Mouse (Mus musculus) small intestine, adult 2 months (tissue): ENCODE measurements at regions not wholly inside any gene's neighbourhood (a gene's known extent, or its start where the extent isn't known, plus 50 kb on each side); places are given as distances from the start of the nearest gene placed in this dataset.

ENCODE experiments used
- H3K27ac ChIP-seq: fragments of 200-500 bp; 2 replicates; pipeline ENCODE4 v1.5.1; 2012; ENCODE audit warnings: low read depth, low read length, control low read depth, inconsistent platforms; ENCODE audit not compliant: insufficient read depth
- H3K27me3 ChIP-seq: fragments of 200-500 bp; 2 replicates; pipeline ENCODE4 v1.6.1; 2012; ENCODE audit warnings: mild to moderate bottlenecking, moderate library complexity, low read length, inconsistent platforms; ENCODE audit not compliant: control insufficient read depth, insufficient read depth
- H3K36me3 ChIP-seq: fragments of 200-500 bp; 2 replicates; pipeline ENCODE4 v1.6.1; 2012; ENCODE audit warnings: mild to moderate bottlenecking, low read length, control low read depth, inconsistent platforms; ENCODE audit not compliant: control insufficient read depth, insufficient read depth
- H3K4me1 ChIP-seq: fragments of 200-500 bp; 2 replicates; pipeline ENCODE4 v1.6.1; 2012; ENCODE audit warnings: low read length, inconsistent platforms, mixed read lengths; ENCODE audit not compliant: control insufficient read depth, insufficient read depth, insufficient read length
- H3K4me3 ChIP-seq: fragments of 200-500 bp; 2 replicates; pipeline ENCODE4 v1.5.1; 2012; ENCODE audit warnings: low read depth, mild to moderate bottlenecking, control low read depth, inconsistent platforms, low read length, moderate library complexity
- CTCF ChIP-seq: fragments of 200-500 bp; IDR thresholded peaks from 2 replicates; pipeline ENCODE4 v1.5.1; 2012; ENCODE audit warnings: low read depth, mild to moderate bottlenecking, control low read depth, inconsistent platforms, low read length, moderate library complexity, mixed read lengths; ENCODE audit not compliant: insufficient replicate concordance, insufficient read length; ENCODE audit errors: extremely low read depth
- POLR2A ChIP-seq: fragments of 200-500 bp; IDR thresholded peaks from 2 replicates; pipeline ENCODE4 v1.6.1; 2012; ENCODE audit warnings: low read depth, mild to moderate bottlenecking, control low read depth, inconsistent platforms, low read length, moderate library complexity
- WGBS: fragments of 180-500 bp; shearing (Covaris S2); methylation state at CpG from one replicate; pipeline ENCODE4 v1.1.7; 2018; 5-methylcytosine and 5-hydroxymethylcytosine counted together

DNA sequence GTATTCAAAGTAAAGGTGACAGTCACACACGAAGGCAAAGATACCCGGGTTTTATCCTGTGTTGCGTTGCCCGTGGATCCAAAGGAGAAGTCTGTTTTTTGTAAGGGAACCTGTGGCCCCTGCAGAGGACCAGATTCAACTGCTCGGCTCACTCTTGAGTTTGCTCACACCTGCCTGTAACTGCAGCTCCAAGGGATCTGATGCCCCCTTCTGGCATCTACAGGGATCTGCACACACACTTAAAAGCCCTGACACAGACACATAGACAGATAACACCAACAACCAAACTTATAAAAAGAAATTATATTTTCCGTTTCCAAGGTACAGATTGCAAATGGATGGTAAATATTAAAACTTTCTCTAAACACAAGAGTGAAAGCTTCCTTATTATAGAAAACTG is 223.3 kb upstream of the 1700056E22Rik start:
- no peaks in the 10 kb centered on the region for H3K36me3 ChIP-seq
- WGBS, result 91% methylated on average over 6 of the region's 6 CpGs

DNA sequence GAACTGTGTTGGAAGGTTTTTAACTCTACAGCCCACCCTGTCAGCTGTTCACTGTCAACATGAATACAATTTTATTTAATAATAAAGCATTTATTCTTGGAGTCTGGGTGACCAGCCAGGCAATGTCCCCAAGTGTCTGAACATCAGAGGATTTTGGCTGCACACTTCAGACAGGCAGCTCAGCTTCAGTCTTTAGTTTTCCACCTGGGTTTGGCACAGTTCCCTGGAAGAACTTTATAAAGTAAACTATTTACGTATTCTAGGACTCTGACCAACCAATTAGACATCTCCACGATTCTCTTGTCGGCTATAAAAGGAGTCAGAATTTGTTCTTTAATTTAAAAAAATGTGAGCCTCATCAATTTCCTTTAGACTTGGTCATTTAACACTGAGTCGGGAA is 220.8 kb upstream of the 1700056E22Rik start:
- Histone ChIP-seq H3K36me3 (no peaks in the 10 kb centered on the region), H3K27me3 (no peaks in the 10 kb centered on the region), H3K4me1 (no peaks in the 10 kb centered on the region), H3K4me3 (no peak overlapping the region), H3K27ac (no peak overlapping the region)
- WGBS, result 72% methylated on average over 4 of the region's 4 CpGs
- TF ChIP-seq CTCF, result no peak
- no peak for TF ChIP-seq POLR2A

More for the DNA sequence above, 223.3 kb upstream of the 1700056E22Rik start:
- Histone ChIP-seq H3K4me3 (no peak overlapping the region), H3K27ac (no peak overlapping the region), H3K4me1 (no peaks in the 10 kb centered on the region), H3K27me3 (no peaks in the 10 kb centered on the region)
- TF ChIP-seq CTCF (no peak), POLR2A (no peak)

DNA sequence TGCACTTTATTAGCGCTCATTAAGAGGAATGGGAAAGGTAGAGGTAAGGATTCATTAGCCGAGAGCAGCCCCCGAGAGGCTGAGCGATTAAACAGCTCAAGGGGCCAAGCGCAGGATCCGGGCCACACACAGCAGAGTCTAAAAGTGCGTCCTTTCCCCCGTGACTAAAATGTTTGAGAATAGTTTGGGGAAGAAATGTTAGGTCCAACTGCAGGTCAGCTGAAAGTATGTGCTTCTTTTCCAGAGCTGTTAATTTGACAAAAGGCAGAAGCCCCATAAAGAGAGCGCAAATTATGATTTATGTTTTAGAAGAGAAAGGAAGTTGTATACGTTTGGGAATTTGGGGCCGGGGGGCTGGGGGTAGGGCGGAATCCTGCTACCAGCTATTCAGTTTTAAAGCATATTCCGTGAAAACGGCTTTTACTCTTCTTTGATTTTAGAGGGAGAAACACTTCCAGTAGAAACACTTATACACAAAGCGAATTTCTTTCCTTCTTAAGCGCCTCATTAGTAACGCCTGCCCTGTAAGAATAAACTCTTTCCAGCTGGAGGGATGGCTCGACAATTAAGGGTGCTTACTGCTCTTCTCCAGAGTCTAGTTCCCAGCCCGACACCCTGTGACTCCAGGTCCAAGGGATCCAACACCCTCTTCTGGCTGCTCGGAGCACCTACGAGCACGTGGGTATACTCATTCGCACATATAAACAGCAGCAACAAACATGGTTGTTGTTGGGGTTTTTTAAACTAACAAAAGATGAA is 210.8 kb upstream of the 1700056E22Rik start:
- WGBS, result 74% methylated on average over 23 of the region's 23 CpGs
- Histone ChIP-seq H3K36me3 (no peaks in the 10 kb centered on the region), H3K27me3 (no peaks in the 10 kb centered on the region), H3K4me3 (no peak overlapping the region), H3K27ac (no peak overlapping the region), H3K4me1 (no peaks in the 10 kb centered on the region)
- TF ChIP-seq CTCF, result no peak
- TF ChIP-seq POLR2A, result no peak

DNA sequence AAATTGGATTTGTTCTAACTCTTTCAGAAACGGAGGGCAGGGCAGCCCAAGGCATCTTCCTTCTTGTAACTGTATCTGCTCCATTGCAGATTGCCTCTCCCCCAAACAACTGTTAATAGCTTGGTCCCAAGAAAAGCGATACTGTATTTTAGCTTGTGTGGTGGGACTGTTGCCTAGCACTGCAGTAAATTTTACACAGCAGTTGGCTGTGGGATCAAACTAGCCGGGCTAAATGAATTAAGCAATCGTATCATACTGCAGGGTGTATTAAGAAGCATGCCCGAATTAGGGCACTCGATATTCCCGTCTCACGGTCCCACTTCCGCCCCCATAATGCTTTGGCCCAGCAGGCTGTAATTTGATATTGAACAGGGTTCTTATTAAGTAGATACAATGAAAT is 210.2 kb upstream of the 1700056E22Rik start:
- Histone ChIP-seq H3K4me3 (no peak overlapping the region), H3K36me3 (no peaks in the 10 kb centered on the region), H3K4me1 (no peaks in the 10 kb centered on the region), H3K27me3 (no peaks in the 10 kb centered on the region), H3K27ac (no peak overlapping the region)
- TF ChIP-seq POLR2A, result no peak
- TF ChIP-seq CTCF, result no peak
- WGBS, result 83% methylated on average over 9 of the region's 9 CpGs

DNA sequence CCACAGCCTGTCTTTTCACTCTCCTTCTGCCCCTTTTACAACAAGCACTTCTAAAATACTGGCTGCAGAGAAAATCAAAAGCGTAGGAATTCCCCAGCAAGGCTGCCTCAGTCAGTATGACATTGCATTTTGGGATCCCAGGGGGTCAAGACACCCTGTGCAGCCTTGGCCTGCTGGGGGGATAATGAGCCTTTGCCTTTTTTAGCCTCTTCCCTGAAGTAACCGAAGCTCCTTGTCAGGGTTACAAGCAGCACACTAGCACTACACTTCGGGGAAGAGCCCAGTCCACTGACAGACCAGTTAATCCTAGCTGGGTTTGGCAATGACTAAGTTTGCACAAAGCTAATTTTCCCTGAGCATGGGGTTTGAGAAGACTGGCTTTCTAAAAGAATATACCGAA is 207.7 kb upstream of the 1700056E22Rik start:
- no peaks in the 10 kb centered on the region for H3K36me3 ChIP-seq
- TF ChIP-seq POLR2A, result no peak
- TF ChIP-seq CTCF, result no peak
- 70% methylated on average over 4 of the region's 4 CpGs for WGBS
- H3K4me1 ChIP-seq, result no peaks in the 10 kb centered on the region
- no peak overlapping the region for H3K4me3 ChIP-seq
- H3K27me3 ChIP-seq, result no peaks in the 10 kb centered on the region
- H3K27ac ChIP-seq, result no peak overlapping the region

DNA sequence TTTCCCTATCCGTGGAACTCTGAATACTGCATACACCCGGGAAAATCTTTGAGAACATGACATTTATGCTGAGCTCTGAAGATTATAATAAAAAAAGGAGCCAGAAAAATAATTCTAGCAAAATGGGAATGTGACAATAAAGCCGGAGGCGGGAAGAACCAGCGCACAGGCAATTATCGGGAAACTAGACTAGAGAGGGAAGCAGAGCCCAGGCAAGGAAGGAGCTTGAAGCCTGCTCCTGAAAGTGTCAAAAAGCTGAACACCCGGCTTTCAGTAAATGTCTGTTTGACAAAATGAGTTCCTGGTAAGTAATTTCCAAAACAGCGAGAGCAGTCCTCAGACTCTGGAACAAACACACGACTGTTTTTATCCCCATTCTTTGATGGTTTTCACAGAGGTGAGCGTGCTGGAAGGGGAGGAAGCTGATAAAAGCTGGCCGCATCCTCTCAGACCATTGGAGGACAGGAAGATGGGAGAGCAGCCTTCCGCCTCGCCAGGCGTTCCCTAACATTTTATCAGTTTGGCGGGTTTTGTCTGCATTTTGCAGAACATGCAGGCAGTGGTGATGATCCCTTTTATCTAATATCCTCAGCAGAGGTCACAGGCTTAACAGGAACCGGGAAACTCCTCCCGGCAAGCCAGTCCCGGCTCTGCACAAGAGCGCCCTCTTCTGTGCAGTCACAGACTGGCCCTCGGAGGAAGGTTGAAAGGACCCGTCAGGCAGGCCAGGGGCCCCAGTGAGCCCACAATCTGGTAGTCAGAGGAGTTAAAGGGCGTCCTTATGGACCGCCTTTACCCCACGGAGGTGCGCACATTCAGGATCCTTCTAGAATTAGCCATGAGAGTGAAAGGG is 201.3 kb upstream of the 1700056E22Rik start:
- Histone ChIP-seq H3K27ac (no peak overlapping the region), H3K4me3 (peak overlapping the region; percentile 43), H3K27me3 (no peaks in the 10 kb centered on the region), H3K4me1 (no peaks in the 10 kb centered on the region), H3K36me3 (no peaks in the 10 kb centered on the region)
- WGBS, result 23% methylated on average over 25 of the region's 25 CpGs
- TF ChIP-seq CTCF (peak; percentile 76), POLR2A (no peak)
